Mouse (Mus musculus) right cerebral cortex, postnatal 14 days (tissue): ENCODE results near the gene Rpl7l1.
"Not testable (repeated sequence)": the region's sequence is repeated elsewhere in the genome, so short reads cannot be mapped to it uniquely, and the experiment has no call there.

ENCODE experiments used
- DNase-seq: peaks from one replicate; pipeline ENCODE4 v3.0.0; 2022

Gene Rpl7l1

DNA sequence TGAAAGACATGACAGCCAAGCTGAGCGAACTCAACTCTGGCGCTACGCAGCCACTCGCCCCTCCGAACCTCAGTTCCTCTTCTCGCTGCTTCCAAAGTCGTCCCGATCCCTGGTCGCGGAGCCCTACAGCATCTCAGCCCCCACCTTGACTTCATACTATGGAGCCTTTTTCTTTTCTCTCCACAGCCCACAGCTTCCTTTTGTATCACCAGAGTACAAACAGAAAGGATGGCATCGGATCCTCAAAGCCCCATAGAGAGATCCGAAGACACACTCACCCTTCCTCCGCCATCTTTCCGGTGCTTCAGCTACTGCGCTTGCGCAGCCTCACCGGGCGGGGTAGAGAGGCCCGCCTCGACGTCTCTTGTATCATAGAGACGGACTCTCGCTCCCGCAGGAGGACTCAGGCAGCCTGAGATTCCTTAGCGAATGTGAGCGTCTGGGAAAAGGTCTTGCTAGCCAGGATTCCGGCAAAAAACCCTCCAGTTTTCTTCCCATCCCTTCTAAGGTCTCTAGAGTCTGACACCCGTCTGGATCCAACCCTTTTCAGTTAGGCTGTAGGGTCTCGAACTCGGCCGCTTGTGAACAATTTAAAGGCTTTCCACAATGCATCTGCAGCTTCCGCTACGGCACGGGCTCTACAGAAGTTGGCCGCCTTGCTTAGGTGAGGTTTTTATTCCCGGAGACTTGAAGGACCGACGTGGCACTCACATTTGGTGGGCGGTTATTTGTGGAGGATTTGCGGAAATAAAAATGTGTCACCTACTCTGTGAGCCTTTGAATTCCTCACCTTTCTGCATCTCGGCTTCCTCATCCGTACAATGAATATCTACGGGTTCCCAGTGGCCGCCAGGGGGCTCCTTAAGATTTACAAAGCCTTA is at the start of gene Rpl7l1:
Rpl7l1 (minus strand) TSS at position 332 of the 881 bp plus-strand sequence.
- peak; percentile 91 for DNase-seq

DNA sequence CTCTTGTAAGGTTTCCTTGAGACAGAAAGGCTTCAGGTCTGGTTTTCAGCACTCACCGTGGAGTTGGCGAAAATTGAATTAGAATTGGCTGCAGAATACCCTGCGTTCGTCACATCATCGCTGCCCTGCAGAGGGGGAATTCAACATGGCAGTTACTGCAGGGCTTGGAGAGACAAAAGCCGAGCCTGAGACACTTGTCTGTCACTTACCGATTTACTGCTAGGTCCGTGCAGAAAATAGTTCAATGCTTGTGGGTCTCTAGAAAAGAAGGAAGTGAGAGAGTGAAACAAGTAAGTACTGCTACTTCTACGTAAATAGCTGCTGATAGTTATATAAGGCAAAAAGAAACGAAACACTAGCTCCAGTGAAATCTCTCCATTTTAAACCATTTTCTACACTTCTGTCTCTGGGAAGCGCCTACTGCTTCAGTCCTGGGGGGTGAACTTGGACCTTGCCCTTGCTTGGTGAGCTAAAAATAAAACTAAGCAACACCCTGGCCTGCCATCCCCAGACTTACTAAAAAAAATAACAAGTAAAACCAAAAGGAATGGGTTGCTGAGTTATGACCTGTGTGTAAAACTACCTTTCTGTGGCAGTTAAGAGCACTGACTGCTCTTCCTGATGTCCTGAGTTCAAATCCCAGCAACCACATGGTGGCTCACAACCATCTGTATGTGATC is 47.5 kb upstream of the Rpl7l1 start:
- no peak for DNase-seq

DNA sequence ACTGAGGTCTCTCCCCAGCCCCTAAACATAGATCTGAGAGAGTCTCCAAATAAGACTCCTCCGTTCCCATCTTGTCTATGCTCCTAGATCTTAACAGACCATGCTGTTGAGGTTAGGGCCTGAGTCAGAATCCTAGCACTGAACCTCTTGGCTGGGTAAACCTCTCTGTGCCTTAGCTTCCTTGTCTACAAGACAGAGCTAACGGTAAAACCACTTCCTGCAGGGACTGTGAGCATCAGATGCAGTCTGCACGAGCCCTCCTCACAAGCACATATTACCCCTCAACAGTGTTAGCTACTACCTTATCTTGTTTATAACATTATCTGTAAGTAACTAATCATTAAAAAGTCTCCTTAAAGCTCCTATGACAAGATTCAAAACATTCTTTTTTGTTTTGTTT is 46.5 kb upstream of the Rpl7l1 start:
- no peak for DNase-seq

DNA sequence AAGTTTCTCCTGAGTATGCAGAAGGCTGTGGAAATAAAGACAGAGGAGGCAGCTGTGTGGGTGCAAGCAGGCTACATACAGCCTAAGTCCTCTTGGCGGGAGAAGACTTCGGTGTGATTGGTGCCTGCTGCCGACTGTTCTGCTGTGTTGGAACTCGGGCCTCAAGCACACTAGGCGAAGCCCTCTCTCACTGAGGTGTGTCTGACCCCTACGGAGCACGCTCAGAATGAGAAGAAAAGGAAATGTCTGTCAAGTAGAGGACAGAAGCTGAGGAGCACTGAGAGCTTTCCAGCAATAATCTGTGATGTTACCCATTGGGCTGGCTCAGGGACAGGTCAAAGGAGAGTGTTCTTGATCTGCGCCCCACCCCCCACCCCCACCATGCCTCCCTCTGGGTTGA is 40.6 kb upstream of the Rpl7l1 start:
- DNase-seq = no peak

DNA sequence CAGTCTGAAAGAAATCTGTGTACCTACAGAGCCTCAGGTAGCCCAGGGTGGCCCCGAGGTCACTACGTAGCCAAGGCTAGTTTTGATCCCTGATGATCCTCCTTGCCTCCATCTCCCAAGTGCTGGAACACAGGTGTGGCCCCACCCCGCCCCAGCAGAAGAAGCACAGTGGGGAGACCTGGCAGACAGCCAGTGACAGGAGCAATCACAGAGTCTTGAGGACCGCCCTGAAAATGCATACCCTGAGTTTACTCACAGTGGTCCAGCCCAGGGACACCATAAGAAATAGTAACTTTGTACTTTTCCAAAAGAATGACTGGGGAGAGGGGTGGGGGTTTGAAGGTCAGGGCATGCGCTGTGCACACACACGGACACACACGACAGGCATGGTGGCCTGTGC is 38.2 kb upstream of the Rpl7l1 start:
- no peak for DNase-seq

DNA sequence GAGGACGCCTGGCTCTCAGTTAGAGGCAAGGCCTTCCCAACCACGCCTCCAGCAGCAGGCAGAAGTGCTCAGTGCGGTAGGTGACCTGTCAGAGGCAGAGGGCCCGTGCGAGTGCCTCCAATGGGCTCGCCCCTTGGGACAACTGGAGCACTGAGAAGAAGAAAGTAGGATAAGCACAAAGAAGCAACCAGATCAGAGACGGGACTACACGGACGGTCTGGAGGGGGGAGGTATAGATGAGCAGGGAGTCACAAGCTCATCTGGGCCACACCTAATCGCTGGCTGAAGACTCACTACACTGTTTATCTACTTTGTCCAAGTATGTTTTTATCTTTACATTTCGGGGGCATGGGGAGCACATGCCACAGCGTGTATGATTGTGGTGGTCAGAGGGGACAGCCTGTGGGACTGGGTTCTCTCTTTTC is 35.3 kb upstream of the Rpl7l1 start:
- no peak for DNase-seq

DNA sequence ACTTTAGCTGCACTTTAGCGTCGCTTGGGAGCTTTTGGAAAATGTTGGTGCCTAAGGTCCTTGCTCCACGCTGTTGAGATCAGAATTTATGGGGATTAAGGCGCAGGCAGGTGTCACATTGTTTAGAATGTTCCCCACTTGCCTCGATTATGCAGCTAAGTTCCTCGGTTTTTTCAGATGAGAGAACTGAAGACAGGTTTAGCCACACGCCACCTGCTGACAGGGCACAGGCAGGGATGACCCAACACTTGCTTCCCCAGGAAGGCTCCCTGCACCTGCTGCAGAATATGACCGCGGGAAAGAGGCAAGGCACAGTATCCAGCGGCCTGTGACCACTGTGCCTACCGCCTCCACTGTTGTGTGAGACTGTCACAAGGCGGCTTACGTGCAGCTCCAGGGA is 33.8 kb upstream of the Rpl7l1 start:
- no peak for DNase-seq

DNA sequence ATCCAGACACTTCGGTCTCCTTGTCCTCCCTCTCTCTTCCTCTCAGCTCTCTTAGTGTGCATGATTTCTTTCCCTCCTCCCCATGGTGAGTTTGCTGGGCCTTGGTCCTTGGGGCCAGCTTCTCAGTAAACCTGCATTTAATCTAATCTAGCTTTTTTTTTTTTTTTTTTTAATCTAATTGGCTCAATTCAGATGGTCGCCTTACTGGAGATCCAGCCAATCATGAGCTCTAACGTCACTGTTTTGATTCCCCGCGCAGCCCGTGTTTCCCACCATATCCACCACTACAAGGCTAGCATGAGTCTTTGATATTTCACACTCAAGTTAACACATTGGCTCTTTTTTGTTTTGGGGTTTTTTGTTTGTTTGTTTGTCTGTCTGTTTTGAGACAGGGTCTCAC is 32.0 kb upstream of the Rpl7l1 start:
- DNase-seq = no peak

DNA sequence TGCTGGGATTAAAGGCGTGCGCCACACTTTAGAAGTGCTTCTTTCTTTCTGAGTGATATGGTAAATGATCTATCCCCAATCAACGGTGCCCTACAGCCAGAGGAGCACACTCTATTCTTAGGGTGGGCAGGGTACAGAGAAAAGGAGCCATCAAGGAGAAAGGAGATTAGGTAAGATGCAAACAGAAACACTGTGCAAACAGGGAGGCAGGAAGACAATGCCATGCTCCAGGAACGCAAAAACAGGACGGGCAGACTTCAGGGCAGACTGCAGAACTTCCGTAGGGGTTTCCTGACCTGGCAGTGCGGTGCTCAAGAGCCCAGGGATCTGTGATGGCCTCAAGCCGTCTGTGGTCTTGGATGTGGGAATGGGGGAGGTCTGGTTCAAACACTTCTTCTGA is 31.2 kb upstream of the Rpl7l1 start:
- no peak for DNase-seq

DNA sequence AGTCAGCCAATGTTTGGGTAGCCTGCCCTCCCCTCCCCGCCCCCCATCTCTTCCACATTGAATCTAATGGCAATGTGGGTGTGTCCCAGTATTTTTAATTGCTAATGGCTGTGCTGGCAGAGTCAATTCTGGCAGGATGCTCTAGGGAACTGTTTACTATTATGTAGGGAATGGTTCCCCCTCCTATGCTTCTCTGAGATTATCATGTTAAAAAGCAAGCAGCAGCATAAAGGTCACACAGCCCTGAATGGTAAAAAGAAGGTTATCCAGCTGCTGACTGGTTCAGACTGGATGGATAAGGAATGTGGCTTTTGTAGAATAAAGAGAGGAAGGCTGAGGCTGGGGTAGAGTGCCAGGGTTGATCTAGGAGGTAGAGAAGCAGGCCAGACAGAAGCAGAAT is 30.0 kb upstream of the Rpl7l1 start:
- no peak for DNase-seq

DNA sequence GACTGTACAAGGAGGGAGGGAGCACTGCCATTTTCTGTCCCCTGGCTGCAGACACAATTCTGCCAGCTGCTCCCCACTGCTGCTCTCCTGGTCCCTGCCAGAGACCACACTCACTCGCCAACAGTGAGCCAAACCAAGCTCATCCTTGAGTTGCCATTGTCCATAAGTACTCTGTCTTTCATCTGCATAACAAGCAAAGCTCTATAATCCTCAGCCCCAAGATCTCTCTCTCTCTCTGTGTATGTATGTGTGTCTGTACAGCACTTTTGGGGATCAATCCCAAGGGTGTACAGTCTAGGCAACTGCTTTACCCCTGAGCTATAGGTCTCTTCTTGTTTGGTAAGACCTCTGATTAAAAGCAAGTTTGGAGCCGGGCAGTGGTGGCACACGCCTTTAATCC is 28.2 kb upstream of the Rpl7l1 start:
- DNase-seq = no peak

DNA sequence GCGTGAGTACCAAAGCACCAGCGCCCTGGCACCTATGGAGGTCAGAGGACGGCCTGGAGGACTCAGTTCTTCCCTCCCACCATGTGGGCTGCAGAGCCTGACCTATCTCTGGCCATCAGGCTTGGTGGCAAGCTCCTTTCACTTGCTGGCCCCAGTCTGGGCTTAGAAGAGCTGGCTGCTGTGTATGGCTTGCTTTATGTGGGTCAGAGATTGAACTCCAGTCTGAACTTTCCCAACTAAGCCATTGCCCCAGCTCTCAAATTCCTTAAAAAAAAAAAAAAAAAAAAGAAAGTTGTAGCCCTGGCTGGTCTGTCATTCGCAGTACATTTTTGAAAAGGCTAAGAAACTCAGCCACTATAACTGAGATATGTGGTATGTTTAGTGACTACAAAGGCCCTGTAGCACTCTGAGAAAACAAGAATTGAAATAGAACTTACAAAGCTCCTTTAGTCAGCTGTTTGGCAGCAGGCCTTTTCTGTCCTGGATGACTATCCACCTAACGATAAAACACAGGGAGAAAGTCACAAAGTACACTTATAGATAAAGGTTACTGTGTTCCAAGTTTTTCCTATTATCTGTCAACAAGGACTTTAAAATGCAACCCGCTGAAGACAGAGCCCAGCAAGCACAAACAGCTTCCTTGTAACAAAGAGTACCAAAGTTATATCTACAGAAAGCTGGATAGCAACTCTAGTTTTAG is 26.8 kb upstream of the Rpl7l1 start:
- DNase-seq = no peak

DNA sequence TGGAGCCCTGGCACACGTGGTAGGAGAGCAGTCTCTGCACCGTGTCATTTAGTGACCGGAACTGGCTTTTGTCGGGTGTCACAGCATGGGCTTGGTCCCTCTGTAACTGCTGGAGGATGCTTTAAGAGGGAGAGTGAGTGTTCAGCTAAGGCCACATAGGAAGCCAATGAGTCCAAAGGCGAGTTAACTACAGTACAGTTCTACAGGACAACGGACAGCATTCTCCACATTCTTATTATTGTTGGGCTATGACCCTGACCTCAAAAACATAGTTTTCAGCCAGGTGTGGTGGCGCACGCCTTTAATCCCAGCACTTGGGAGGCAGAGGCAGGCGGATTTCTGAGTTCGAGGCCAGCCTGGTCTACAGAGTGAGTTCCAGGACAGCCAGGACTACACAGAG is 25.9 kb upstream of the Rpl7l1 start:
- DNase-seq = no peak

DNA sequence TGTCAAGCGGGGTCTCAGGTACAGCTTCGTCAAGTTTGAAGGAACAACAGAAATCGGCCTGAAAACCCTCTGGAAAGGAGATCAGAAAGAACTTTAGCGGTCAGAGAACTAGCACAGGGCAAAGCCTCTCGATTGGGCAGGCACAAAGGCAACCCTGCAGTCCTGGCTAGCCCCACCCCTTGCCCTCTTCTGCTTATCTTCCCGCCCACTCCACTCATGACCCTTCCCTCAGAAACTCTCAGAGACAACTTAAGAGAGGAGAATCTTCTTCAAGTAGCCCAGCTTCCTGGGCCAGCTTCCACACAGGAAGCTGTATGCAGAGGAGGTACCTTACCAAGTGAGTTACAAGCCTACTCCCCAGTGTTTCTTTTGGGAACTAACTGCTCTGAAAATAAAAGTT is 19.3 kb upstream of the Rpl7l1 start:
- no peak for DNase-seq

DNA sequence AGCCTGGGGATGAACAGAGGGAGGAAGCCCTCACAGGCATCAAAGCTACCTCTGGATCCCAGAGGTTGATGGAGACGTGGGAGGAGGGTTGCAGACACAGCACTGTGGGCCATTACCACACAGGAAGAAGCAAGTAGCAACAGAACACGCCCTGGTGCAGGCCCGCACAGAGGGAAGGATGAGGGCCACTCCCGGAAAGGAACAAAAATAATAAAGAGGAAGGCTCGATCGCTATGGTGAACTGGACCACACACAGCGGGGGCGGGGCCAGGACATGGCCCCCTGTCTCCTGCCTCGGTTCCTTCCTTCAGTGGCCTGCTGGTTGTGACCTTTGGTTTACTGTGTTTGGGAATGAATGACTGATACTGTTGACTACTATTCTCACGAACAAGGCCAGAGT is 17.2 kb upstream of the Rpl7l1 start:
- no peak for DNase-seq

DNA sequence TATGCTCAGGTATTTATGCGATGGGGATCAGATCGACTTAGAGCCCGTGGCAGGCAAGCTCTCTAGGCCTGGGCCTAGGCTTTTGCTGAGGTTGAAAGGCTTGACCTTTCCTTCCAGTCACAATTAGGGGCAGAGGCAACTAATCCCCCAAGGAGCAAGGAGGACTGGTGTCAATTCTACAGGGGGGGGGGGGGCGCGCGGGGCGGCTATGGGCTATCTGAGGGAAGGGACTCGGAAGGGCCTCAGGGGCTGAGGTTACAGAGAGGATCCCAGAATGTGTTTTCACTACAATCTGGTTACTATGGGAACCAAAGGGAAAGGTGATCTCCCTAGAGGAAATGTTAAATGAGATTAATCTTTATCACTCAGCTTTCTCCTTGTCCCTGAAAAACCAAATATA is 14.9 kb upstream of the Rpl7l1 start:
- no peak for DNase-seq

DNA sequence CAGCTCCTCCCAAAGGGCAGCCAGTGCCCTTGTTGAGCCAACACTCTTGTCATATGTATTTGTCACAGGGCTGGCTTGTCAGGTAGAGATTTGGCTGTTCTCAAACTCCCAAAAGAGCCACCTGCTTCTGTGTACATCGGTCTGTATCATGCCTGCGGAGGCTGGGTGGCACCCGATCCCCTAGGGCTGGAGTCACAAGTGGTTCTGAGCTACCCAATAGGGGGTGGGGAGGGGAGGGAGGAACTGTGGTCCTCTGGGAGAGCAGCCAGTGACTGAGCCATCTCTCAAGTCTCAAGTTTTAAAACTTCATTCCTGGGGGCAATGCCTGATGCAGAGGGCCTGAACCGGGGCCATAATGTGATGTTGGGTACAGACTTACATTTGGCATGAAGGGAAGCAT is 14.3 kb upstream of the Rpl7l1 start:
- DNase-seq = no peak

DNA sequence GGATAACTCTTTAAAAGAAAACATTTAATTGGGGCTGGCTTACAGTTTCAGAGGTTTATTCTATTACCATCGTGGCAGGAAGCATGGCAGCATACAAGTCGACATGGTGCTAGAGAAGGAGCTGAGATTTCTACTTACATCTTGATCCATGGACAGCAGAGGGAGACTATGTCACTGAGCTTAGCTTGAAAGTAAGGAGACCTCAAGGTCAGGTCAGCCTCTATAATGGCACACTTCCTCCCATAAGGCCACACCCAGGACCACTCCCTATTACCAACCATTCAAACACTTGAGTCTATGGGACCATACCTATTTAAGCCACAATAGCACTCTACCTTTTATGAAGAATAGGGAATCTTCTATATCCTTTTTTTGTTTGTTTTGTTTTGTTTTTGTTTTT is 10.5 kb upstream of the Rpl7l1 start:
- no peak for DNase-seq

DNA sequence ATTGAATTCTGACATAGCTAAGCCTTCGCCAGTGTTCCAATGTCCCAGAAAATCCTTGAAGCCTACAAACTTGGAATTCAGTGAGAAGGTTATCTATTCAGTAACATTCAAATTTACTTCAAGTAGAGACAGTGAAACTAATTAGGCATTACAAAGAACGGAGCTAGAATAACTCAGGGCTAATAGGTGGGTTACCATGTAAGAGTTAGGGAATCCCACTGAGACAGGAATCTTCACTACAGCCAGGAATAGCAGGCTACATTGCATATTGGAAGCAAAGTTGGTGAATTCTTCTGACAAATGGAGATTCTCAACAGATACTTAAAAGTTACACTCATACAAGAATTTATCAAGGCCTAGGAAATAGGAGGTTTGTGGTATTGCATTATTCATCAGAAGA is 5.5 kb upstream of the Rpl7l1 start:
- not testable (repeated sequence) for DNase-seq

DNA sequence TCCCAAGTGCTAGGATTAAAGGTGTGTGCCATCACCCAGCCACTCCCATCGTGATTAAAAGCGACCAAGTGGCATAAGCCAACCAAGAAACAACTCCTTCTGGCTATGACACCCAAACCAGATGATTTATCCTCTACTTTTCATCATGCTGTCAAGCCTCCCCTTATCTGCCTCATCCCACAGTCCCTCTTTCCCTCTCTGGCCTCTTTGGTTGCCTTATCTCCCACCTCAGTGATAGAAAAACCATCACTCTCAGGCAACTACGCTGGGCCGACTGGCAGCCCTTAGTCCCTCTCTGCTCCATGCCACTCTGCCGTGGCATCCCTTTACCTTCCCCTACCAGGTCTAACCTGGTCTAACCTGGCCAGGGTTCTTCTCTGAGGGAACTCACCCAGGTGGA is 4.5 kb upstream of the Rpl7l1 start:
- DNase-seq = no peak

DNA sequence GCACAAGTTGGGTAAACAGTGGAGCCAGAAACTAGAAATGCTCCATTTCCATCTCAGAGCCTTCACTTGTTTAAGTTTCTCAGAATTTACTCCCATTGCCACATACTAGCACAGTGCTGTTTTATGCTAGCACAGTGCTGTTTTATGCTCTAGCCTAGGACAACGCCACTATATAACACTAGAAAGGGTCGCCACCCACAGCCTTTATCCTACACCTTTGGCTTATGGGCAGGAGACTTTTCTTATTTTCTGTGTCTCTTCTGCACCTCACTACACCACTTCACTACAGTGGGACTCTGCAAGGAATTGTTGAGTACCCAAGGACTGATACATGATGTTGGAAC is 722 bp upstream of the Rpl7l1 start:
- no peak for DNase-seq

DNA sequence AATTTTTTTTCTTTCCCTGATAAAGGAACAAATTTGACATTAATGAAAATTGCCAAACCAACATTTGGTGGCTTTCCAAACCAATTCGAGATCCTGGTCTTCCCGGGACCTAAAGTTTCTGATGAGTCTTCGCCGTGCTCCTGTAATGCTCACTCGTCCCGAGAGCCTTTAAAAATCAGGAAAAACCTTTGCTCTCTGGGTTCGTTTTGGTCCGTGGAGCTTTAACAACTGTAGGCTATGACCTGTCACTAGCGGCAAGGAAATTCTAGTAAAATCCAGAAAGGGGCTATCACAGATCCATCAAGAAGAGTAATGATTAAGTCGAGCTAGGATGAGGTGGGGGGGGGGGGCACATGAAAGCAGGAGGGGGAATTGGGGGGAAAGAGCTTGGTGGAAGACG is 596 bp downstream of the Rpl7l1 start:
- DNase-seq = no peak

DNA sequence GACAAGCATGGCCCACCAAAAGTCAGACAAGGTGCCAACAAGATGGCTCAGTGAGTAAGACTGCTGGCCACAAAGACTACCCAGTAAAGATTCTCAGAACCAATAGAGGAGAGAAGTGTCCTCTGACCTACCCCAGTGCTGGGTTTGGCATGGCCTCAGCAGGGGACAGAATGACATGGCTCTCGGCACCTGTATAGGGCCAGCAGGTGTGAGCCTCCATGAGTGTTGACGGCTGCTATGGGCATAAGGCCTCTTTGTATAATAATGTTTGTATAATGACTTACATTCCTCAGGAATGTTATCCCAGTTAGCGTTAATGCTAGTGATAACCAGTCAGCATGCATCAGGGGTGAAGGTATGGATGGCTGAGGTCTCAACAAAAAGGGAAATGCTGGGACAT is 6.4 kb downstream of the Rpl7l1 start:
- DNase-seq = no peak

DNA sequence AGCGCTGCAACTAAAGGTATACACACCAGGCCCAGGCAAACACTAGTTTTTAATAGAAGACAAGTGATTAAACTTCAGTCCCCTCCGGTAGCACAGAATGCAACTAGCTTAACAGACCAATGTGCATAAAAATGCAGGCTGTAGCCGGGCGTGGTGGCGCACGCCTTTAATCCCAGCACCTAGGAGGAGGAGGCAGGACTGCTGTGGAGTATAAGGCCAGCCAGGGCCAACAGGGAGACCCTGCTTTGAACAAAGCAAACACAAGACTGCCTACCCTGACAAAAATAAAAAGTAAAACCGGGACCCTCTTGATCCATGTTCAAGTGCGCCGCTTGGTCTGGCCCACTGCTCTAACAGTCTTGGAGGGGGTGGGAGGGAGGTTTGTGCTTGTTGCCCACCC is 7.4 kb downstream of the Rpl7l1 start:
- no peak for DNase-seq
